Mouse (Mus musculus): ENCODE measurements at regions not wholly inside any gene's neighbourhood (a gene's known extent, or its start where the extent isn't known, plus 50 kb on each side); places are given as distances from the start of the nearest gene placed in this dataset.

DNA sequence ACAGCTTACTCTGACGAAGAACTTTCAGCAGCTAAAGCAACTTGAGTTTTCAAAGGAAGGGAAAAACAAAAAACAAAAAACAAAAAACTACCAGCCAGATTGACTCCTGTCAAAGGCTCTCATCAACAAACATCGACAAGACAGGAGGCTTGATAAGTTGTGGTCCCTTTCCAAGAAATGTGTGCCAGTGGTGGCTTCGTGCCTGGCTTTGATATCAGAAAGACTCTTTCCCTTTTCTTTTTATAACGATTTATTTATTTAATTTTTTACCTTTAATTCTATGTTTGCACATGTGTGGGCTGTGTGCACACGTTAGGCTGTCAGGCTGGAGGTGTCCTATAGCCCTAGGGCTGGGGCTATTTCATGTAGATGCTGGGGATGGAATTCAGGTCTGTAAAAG lies 60.4 kb downstream of the Dact1 start:
- no peak for ATAC-seq

- no peak for ATAC-seq
These were observed 62.3 kb downstream of the Dact1 start for GRCm38 (mm10) chr12:71371948-71372347.

DNA sequence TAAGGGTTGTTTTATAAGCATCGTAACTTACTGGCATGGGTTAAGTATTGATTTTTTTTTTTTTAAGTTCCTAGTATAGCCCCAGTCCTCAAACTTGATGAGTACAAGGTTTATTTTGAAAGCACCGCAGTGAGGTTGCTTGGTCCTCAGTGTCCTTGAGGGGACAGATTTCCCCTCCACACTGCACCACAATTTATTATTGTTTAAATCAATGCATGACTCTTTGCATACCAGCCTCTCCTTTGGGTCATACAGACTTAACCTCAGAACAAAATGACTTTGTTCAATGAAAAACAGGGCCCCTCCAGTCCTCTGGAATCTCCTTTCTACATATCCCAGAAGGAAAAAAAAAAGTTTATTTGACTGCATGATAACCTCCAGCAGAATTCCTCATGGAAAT lies 63.9 kb downstream of the Dact1 start:
- ATAC-seq = no peak

- no peak for ATAC-seq
These were observed 66.8 kb downstream of the Dact1 start for GRCm38 (mm10) chr12:71376446-71376845.

DNA sequence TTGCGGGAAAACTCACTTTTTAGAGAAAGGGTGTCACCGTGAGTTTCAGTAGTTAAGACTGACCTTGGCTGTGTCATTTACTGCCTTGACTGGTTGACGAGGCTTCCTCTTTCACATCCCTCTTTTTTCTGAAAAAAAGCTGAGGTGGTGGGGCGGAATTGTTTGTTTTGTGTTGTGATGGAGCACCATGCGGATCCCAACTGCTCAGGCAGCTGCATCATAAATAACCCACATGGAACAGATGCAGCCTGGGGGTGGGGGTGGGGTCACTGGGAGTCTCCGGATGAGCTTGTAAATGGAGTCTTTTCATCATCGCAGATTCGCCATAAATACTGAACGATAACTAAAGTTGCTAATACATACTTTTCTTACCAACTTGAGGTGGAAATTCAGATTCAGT lies 67.3 kb downstream of the Dact1 start:
- ATAC-seq = no peak

DNA sequence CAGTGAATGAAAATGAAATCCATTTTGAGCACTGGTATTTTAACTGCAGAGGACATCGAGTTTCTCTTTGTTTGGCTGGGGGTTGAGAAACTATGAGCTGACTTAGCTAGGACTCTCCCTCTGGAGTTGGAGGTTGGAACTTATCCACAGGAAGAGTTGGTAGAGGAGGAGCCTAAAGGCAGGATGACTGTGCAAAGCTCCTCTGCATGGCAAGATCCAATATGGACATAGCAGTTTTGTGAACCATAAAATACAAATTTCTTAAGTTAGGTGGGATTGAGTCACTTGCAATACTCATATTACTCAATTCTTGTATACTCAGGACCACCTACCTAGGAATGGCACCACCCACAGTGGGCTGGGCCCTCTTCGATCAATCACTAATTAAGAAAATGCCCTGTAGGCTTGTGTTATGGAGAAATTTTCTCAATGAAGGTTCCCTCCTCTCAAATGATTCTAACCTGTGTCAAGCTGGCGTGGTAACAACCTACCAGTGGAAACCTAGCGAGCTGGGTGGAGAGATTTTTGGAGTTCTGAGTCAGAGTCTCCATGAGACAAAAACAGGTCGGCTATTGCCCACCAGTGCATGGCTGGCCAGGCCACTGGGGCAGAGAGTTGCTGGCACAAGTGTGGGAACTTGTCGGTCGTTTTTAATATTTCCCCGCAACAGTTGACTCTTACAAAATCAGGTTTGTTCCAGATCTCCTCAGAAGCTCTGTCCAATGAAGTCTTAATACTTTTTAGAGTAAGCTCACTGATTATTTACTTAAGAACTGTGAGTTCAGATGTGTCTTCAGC lies 70.1 kb downstream of the Dact1 start:
- ATAC-seq = no peak

- ATAC-seq = no peak
These were observed 70.7 kb downstream of the Dact1 start for GRCm38 (mm10) chr12:71380424-71380761.

DNA sequence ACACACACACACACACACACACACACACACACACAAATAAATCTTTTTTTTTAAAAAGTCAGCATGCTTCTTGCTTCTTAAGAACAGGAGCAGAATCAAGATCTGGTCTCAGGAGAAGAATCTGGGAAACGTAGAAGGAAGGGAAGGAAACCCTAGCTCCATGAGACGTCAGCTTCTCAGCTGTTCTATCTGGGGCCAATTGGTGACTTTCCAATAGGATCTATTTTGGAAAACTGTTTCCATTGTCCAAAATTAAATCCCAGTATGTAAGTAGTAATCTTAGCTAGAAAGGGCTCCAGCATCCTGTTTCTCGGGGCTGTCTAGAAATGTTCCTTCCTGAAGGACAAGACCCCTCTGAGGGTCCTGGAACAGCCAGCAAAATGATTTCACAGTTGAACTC lies 76.6 kb downstream of the Dact1 start:
- ATAC-seq = no peak

- ATAC-seq = no peak
These were observed 81.8 kb downstream of the Dact1 start for GRCm38 (mm10) chr12:71391481-71391880.

GRCm38 (mm10) chr12:71393752-71394151 lies 84.1 kb downstream of the Dact1 start:
- no peak for ATAC-seq

- ATAC-seq = no peak
These were observed 87.8 kb downstream of the Dact1 start for GRCm38 (mm10) chr12:71397456-71397855.

DNA sequence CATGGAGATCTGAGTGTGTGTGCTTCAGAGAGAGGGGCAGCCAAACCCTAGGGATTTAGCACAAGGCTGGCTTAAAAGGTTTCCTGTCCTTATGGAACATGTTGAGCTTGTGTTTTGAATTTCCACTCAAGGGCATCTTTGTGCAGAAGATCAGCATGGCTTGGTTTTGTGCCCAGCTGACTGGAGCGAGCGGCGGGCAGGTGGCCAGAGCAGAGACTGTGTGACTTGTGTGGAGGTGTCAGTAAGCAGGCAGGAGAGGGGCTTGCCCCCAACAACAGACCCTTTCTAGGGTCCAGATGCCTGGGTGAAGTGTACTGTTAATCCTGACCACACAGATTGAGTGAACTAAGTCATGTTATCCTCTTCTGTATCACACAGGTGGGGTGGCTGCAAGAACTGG lies 89.0 kb downstream of the Dact1 start:
- no peak for ATAC-seq

DNA sequence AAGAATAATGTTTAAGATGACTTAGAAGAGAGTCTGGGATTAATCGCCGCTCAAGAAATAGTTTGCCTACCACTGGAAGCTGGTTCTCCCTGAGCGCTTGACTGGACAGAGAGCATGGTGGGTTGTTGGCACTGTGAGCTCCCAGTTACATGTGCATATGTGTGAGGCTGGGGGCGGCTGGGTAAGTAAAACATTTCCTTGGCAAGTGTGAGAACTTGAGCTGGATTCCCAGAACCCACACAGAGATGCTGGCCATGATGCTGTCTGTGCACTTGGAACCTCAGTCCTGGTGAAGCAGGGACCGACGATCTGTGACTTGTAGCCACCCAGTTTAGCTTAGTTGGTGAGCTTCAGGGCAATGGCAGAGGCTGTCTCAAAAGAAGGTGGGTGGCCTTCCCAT lies 90.5 kb downstream of the Dact1 start:
- no peak for ATAC-seq

DNA sequence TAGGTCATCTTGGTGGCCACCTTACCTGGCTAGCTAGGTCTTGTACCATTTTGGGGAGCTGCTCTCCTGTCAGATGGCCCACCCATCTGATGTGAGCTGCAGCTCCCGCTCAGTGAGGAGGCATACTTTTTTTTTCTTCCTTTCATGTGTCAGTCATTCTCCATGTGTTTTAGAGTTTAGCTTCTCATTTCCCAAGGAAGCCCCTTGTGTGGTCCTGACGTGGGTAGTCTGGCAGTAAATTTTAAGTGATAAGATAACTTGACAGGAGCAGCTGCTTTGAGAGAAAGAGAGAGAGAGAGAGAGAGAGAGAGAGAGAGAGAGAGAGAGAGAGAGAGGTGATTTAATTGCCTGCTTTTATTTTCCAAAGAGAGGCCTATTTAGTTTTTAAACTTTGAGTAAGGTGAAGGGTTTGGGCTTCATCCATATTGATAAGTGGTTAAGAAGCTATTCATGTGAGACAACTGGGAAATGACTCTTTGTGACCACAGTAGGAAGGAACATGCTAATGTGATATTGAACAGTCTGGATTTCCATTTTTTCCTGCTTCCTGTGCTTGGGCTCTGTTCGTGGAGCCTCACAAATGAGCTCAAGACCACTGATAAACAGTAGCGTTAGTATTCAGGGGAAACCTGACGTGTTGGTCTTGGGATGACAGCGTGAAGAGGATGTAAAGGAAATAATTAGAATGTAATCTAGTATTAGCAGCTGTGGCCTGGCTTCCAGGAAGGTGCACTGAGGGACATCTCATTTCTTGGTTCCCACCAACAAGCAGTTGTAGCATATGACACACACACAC lies 92.1 kb downstream of the Dact1 start:
- ATAC-seq = no peak

DNA sequence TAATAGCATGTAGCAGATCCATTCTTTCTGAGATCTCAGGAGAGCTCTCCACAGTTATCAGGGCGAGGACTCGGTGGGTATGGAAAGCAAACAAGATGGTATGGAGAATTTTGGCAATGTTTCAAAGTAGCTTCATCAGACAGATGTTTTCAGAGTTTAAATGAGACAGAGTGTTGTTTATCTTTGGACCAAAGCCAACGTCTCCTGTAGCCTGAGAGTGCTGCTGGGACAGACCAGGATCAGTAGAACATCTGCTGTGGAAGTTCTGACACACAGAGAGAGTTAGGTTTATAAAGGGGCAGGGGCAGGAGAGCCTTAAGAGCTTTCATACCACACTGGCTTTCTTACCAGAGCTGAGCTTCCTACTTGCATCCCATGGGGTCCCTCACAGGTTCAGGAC lies 97.6 kb downstream of the Dact1 start:
- no peak for ATAC-seq

DNA sequence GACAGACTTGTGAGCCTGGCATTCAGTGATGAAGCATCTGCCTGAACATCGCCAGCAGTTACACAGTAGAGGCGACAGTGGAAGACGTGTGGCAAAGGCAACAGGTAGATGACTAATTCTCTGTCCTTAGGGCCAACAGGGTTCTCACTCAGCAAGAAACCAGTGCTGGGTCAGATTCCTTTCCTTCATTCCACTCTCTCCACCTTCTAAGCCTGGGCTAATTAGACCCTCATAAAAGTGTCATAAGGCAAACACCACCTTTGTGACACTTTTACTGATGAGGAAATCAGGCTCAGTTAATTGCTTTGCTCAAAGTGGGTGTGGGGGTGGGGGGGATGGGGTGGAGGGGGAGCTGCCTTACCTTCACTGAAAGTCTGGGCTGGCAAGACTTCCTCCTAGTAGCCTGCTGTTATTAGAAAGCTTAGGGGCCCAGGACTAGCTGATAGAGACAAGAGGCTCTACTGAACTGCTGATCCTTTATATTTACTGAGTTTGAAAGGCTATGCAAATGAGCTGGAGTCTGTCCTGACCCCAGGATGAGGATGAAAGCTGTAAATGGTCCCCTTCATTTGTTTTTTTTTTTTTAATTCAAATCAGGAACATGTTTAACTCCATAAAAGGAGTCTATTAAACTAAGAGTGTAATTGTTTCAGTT lies 98.8 kb downstream of the Dact1 start:
- no peak for ATAC-seq

GRCm38 (mm10) chr12:71412331-71412730 lies 102.6 kb downstream of the Dact1 start:
- ATAC-seq = no peak

DNA sequence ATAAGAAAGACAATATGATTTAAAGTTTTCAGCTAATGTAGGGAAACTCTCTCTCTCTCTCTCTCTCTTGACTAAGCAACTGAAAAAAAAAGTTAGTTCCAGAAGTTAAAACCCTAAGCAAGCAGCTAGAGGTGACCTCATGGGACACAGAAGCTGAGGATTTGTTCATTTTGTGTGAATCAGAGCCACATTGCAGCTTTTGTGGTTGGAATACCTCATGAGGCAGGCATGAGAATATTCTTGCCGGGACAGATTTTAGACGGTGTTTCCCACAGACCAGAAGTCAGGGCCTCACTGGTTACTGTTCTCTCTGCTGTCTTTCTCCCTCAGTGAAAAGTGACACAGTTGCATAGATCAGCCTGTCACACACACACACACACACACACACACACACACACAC lies 107.3 kb downstream of the Dact1 start:
- no peak for ATAC-seq

GRCm38 (mm10) chr12:71418186-71418585 lies 108.5 kb downstream of the Dact1 start:
- ATAC-seq = no peak

- no peak for ATAC-seq
These were observed 109.5 kb downstream of the Dact1 start for GRCm38 (mm10) chr12:71419161-71419560.

- ATAC-seq = no peak
These were observed 116.5 kb downstream of the Dact1 start for GRCm38 (mm10) chr12:71426023-71426719.

DNA sequence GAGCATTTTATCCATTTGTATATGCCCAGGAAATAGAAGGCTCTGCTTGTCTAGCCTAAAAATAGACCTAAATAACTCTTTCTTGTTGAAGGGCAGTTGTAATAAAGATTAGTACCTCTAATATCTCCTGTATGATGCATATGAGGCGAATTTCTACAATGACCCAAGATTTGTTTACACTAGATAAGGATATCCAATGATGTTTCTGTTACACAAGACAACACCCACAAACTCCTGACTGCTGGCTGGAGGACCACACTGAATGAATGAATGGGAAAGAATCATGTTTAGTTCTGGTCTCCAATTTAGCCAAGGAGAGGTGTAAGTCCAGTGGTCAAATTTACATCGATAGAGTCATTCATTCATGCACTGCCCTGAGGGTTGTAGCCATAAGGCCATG lies 118.3 kb downstream of the Dact1 start:
- ATAC-seq = no peak

DNA sequence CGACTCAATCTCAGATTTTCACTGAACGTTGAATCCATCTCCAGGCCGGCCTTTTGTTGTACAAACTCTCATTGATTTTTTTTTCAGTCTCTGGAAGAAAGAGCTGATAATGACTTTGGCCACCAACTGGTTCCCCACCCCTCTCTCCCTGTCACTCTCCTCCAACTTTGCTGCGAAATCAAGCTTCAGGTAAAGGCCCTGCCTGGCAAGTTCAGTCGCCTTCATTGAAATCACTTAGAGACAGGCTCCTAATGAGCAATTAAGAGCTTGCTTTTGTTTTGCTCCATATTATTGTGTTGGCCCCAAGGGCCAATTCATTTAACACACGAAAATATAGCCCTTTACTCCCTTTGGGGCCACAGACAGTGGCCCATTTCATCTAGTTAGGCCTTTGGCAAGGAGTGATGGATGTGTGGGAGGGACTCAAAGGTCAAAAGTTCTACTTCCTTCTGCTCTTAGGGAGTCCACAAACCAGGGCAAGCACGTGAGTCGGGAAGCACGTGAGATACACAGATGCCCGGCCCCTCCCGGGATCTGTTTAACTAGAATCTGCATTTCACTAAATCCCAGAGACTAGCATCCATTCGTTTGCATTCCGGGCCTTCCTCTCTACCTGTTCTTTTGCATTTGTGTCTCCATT lies 120.0 kb downstream of the Dact1 start:
- ATAC-seq = no peak
